Mouse (Mus musculus) retina, postnatal 7 days (tissue): ENCODE data around the gene Jsrp1.
"Not testable (repeated sequence)": the region's sequence is repeated elsewhere in the genome, so short reads cannot be mapped to it uniquely, and the experiment has no call there.

Experiments
- DNase-seq: peaks from one replicate; pipeline ENCODE4 v3.0.0-alpha.2; 2012; ENCODE audit warnings: low read depth, low spot score

Jsrp1 gene

DNA sequence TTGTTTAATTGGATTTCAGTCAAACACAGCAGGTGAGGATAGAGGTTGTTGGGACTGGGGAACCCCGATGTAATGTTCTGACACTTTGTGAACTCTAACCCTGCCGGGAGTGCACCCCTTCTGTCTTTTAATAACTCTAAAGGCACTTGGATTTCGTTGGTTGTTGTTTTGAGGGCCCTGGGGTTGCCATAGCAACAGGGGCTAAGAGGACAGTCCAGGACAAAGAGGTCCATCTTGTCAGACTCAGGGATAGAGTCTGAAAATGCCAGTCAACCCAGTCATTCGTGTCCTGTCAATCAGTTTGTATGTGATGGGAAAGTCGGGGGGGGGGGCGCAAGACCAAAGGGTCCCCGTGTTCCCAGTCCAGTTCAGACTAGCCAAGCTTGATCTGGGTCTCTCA, 19.5 kb upstream of the Jsrp1 start:
- no peak for DNase-seq

- no peak for DNase-seq
Observed at GRCm38 (mm10) chr10:80831136-80831535, 17.8 kb upstream of the Jsrp1 start.

- DNase-seq, result no peak
Observed at GRCm38 (mm10) chr10:80829359-80830278, 16.3 kb upstream of the Jsrp1 start.

GRCm38 (mm10) chr10:80828587-80828986, 15.3 kb upstream of the Jsrp1 start:
- DNase-seq, result not testable (repeated sequence)

- DNase-seq, result no peak
Observed at GRCm38 (mm10) chr10:80827870-80828420, 14.6 kb upstream of the Jsrp1 start.

- DNase-seq, result no peak
Observed at GRCm38 (mm10) chr10:80827063-80827869, 14.0 kb upstream of the Jsrp1 start.

DNA sequence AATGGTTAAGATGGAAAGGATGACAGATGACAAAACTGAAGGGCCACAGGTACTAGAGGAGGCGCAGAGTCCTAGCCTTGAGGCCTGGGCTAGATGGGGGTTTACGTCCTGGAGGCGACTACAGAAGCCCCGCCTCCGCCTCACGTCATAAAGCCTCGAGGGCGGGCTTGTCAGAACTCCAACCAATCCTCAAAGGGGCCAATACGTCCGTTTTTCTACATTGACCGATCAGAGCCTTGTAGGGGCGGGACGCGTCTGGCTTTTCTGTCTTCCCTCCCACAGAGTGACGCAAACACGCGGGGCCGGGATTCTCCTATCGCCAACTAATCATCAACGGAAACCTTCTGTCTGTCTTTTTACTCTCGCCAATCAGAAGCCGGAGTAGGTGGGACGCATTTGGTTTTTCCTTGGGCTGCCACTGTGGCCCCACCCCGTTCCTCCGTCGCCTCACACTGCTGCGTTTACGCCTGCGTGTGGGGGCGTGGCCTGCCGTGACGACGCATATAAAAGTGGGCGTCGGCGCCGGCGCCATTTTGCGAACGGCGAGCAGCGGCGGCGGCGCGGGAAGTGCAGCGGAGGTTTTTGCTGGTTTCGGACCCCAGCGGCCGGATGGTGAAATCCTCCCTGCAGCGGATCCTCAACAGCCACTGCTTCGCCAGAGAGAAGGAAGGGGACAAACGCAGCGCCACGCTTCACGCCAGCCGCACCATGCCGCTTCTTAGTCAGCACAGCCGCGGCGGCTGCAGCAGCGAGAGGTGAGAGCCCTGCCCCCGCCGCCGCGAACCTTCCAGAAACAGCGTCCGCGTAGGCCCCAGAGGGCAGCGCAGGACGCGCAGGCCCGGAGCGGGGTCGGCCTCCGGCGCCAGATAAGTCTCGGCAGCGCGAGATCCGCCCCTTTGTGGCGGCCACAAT, 13.1 kb upstream of the Jsrp1 start, which contains the start of gene Oaz1:
TSS of gene Oaz1 (plus strand) at position 506 of the 912 bp plus-strand sequence.
- peak; percentile 99 for DNase-seq

DNA sequence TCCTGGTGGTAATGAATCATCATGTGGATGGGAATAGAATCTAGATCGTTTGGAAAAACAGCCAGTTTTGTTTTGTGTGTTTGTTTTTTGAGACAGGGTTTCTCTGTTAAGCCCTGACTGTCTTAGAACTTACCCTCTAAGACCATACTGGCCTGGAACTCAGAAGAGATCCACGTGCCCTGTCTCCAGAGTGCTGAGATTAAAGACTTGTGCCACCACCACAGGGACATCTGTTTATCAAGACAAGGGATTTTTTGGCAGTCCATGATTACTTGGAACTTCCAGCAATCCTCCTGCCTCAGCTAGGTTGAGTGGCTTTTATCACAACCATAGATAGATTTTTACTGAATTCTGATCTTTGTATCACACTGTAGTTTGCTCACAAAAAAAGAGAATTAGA, 11.5 kb upstream of the Jsrp1 start:
- no peak for DNase-seq

GRCm38 (mm10) chr10:80823847-80824643, 10.7 kb upstream of the Jsrp1 start:
- no peak for DNase-seq

- no peak for DNase-seq
Observed at GRCm38 (mm10) chr10:80823316-80823715, 10.0 kb upstream of the Jsrp1 start.

DNA sequence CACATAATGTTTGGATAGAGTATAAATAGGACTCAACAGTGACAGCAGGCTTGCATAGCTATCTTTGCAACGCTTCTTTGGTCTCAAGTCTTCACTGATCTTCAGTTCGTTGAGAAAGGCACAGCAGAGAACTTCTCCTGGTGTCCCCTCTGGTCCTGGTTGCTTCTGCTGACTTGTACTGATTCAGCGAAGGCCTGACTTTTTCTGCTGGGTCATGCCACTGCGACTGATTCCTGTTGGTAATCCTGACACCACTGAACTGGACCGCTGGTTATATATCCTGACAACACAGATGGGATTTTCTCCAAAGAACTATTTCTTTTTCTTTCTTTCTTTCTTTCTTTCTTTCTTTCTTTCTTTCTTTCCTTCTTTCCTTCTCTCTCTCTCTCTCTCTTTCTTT, 9.2 kb upstream of the Jsrp1 start:
- DNase-seq, result no peak

- no peak for DNase-seq
Observed at GRCm38 (mm10) chr10:80821991-80822390, 8.7 kb upstream of the Jsrp1 start.

DNA sequence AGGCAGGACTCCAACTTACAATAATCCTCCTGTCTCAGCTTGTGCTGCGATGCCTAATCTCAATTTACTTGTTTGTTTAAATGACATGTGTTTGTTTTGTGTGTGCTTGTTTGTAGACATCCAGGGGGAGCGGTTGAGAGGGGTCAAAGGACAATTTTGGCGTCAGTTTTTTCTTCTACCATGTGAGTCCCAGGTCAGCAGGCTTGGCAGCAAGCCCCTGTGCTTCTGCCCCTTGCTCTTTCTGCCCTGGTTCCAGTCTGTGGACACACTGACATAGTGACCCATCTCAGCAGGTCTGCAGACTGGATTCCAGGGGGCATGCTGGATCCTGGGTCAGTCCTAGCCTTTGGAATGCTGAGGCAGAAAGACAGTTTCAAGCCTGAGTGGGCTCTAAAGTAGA, 6.1 kb upstream of the Jsrp1 start:
- DNase-seq, result no peak

GRCm38 (mm10) chr10:80818599-80819281, 5.4 kb upstream of the Jsrp1 start:
- no peak for DNase-seq

GRCm38 (mm10) chr10:80817955-80818354, 4.7 kb upstream of the Jsrp1 start:
- not testable (repeated sequence) for DNase-seq

DNA sequence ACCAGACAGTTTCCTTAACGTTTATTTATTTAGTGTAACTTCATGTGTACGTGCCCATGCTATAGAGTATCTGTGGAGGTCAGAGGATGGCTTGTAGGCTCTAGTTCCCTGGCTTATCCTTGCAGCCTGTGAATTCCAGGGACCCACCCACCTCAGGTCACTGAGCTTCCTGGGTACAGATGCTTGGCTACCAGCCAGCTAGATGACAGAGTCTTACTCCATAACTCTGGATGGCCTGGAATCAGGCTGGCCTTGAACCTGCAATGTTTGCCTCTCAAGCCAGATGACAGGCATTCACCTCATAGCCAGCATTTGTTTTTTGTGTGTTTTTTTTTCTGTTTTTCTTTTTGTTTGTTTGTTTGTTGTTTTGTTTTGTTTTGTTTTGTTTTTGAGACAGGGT, 3.9 kb upstream of the Jsrp1 start:
- DNase-seq, result no peak

- DNase-seq, result not testable (repeated sequence)
Observed at GRCm38 (mm10) chr10:80816303-80816702, 3.0 kb upstream of the Jsrp1 start.

DNA sequence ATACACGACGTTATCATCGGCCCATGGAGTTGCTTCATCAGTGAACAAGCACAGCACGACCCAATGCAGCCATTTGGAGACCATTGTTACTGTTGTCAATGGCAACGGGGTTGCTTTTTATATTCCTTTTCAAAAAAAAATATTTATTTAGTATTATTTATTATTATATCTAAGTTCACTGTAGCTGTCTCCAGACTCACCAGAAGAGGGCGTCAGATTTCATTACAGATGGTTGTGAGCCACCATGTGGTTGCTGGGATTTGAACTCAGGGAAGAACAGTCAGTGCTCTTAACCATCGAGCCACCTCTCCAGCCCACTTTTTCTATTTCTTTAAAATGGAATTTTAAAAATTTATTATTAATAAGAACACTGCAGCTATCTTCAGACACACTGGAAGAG, 1.5 kb upstream of the Jsrp1 start:
- DNase-seq, result no peak

- no peak for DNase-seq
Observed at GRCm38 (mm10) chr10:80812391-80813041, 782 bp downstream of the Jsrp1 start.
